Mouse (Mus musculus) cerebellum, adult (tissue): ENCODE measurements around the gene Hivep3.

Experiments
- ATAC-seq: cut with Nextera tagmentation; 2 replicates; pipeline ENCODE4 v1.9.2; 2017; ENCODE audit warnings: mild to moderate bottlenecking, moderate library complexity, mixed read lengths; ENCODE audit not compliant: insufficient number of reproducible peaks, low FRiP score, low TSS enrichment

The Hivep3 gene

DNA sequence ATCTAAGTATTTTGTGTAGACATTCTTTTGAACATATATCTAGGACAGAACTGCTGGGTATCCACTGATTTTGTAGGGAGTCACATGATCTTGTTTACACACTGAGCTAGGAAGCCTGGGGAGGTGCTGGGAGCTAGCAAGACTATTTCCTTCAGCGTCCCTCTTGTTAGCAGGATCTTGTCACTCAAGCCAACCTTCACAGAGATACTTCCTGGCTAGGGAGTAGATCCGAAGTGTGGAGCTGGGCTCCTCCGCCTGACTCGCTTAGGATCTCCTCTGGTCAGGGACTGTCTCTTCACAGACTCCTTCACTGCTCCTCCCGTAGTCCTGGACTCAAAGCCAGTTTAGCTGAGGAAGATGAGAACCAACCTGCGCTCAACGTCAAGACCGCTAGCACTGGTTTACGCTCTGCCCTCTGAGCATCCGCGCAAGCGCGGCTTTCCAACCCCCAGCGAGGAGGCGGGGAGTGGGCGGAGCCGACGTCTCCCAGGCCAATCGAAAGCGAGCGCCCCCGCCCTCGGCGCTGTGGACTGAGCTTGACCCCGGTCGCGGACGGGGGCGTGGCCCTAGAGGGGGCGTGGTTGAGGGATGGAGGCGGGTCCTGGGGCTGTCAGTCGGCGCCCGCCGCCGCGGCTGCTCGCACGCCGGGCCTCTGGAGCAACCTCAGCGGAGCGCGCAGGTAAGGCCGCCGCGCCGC, at the start of gene Hivep3:
Hivep3 (plus strand) TSS at position 601 of the 697 bp plus-strand sequence.
- peak; percentile 93 for ATAC-seq

DNA sequence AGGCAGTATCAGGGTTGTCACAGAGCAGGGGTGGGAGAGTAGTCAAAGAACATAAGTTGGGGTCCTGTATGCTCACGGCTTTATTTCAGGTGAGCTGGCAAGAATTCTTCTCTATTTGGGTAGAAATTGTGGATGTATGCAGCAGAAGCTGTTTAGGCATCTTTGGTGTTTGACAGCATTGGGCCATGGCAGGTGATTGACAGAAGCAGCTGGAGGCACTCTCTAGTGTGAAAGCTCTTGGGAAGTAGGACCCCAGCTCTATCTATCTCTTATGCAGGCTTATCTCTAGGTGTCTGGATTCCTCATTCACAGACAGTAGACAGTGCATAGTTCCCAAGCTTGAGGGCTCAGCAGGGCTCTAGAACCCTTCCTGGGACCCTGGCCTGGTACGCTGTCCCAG, 47.8 kb upstream of the Hivep3 start:
- ATAC-seq = no peak

- ATAC-seq = peak; percentile 66
Observed at GRCm38 (mm10) chr4:119698339-119698738, 35.2 kb upstream of the Hivep3 start.

- no peak for ATAC-seq
Observed at GRCm38 (mm10) chr4:119701269-119701954, 32.2 kb upstream of the Hivep3 start.

GRCm38 (mm10) chr4:119703965-119704364, 29.6 kb upstream of the Hivep3 start:
- no peak for ATAC-seq

GRCm38 (mm10) chr4:119707326-119707725, 26.3 kb upstream of the Hivep3 start:
- no peak for ATAC-seq

- no peak for ATAC-seq
Observed at GRCm38 (mm10) chr4:119707751-119708150, 25.8 kb upstream of the Hivep3 start.

GRCm38 (mm10) chr4:119710208-119710607, 23.4 kb upstream of the Hivep3 start:
- no peak for ATAC-seq

DNA sequence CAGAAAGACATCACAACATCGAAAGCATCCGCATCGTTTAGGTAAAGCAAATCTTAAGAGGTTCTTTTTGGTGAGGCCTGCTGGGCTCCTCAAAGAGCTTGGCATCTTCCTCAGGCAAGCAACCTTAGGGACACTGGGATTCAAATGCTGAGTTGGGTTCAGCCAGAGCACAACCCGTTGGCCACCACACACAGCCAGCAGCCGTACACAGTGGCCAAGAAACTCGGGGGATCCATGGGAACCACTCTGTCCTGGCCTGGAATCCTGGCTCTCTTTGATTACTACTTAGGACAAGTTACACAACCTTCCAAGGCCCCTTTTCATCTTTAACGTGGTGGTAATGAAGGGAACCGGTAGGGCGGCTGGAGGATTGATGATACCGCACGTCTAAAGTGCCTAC, 16.1 kb upstream of the Hivep3 start:
- ATAC-seq = no peak

- ATAC-seq = no peak
Observed at GRCm38 (mm10) chr4:119721531-119721930, 12.1 kb upstream of the Hivep3 start.

GRCm38 (mm10) chr4:119726074-119726473, 7.5 kb upstream of the Hivep3 start:
- ATAC-seq = no peak

- no peak for ATAC-seq
Observed at GRCm38 (mm10) chr4:119727871-119728270, 5.7 kb upstream of the Hivep3 start.

GRCm38 (mm10) chr4:119733942-119734341, 358 bp downstream of the Hivep3 start:
- ATAC-seq = no peak; the same call in 1 of the 2 replicates

DNA sequence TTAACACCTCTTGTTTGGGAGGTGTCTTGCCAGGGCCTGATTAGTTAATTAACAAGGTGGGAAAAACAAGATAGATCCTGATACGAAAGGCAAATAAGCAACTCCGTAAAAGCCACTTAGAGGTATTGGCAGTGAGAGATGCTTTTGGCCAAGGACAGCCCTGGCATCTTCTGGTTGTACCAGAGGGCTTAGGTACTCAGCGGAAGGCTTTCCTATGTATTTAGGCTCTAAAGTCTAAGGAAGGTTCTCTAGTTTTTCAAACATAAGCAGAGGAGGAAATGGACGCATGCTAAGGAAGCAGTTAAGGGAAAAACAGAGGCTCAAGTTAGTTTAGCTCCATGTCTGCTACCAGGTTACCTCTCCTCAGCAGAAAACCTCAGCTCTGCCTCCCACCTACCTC, 768 bp downstream of the Hivep3 start:
- ATAC-seq = no peak

GRCm38 (mm10) chr4:119738641-119739040, 5.1 kb downstream of the Hivep3 start:
- ATAC-seq = no peak

DNA sequence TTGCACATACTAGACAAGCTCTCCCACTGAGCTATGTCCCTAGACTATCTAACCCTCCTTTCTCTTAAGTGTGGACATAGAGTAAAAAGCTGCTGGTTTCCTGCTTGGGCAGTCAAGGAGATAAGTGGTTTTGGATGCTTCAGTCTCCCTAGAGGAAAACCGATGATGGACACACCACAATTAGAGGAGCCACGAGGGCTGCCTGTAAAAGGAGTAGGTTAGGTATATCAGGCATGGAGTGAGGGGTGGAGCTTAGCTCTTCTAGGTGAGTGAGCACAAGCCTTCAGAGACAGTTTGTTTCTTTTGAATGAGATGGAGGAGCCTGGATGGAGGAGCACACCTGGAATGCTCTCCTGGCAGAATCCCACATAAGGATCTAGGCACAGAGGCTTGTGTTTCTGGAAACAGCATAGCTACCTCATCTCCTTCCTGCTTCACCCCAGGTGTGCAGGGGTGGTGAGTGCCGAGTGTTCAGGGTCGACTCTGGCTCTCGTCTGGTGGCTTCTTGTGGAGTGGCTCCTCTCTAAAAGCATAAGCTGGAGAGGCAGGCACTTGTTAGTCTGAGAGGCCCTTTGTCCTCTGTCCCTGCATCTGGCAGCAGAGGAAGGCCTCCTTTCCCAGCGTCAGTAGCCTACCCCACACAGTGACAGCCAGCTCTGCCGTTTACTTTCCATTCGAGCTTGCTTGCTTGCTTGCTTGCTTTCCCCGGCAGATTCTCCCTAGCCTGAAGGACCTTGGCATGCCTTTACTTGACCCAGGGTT, 5.9 kb downstream of the Hivep3 start:
- no peak for ATAC-seq

DNA sequence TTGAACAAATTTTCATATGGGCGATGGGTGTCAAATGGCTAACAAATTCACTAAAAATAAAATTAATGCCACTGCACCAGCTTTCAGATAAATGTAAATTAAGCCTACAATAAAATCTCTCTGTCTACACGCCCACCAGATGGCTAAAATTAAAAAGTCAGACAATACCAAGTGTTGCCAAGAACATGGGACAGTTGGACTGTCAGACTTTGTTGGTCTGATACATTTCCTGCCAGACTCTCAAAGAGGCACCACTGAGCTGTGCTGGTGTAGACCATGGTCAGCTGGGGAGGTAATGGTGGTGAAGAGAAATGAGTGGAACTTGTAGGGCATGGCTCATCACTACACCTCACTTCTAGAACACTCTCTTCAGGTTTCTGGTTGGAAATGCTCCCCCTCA, 14.8 kb downstream of the Hivep3 start:
- ATAC-seq = no peak

GRCm38 (mm10) chr4:119750157-119750556, 16.6 kb downstream of the Hivep3 start:
- no peak for ATAC-seq

GRCm38 (mm10) chr4:119750681-119751211, 17.2 kb downstream of the Hivep3 start:
- no peak for ATAC-seq

DNA sequence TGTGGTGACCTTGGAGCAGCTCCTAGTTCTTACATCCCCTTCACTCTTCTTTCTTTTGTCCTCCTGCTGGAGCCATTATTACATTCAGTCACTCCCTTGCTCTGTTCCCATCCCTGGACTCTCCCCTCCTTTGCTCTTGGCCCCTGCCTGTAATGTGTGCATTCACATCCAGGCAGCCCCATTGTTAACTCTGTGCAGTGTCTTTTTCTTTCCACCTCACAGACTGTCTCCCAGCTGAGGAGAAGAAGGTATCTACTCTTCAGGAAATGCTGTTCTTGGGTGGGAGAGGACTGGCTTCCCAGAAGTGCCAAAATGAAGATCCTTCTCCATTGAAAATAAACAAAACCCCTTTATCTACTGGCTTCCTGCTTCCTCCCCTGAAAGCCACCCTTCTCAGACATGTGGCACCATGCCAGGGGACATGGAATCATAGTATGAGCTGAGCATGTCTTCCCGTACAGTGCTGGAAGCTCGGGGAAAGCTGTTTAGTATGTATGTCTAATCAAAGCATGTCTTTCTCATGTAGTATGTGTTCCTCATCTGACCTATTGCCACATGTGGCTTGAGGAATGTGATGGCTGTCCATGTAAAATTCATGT, 17.9 kb downstream of the Hivep3 start:
- ATAC-seq = no peak
